Mouse (Mus musculus): Measurements from ENCODE around the gene Apbb2. TPM values are rescaled to one million over a fixed set of nuclear protein-coding genes. Genes with fewer than 3 reads are reported as not detected.

Gene Apbb2
- total RNA-seq, 2 experiments from 2014 or later, result 60.1 to 70.5 TPM

- intact Hi-C loops (cut with DNase I), result loop anchor here (10.0 kb wide), 1 partner anchor 621 kb away; no protein-coding TSS in a partner anchor
- TF ChIP-seq CTCF (IDR thresholded peaks at IDR 0.05), result no peak
- Histone ChIP-seq H3K4me3 (no peak overlapping the region), H3K27ac (no peak overlapping the region)
- DNase-seq (ENCODE audit: extremely low spot score in 1 of 2, low spot score in 2 of 2), result no peak
Measured at GRCm38 (mm10) chr5:66384114-66384513, 234.5 kb downstream of the Apbb2 start.

GRCm38 (mm10) chr5:66382111-66382510 lies 236.5 kb downstream of the Apbb2 start:
- intact Hi-C loops (cut with DNase I), result loop anchor here (10.0 kb wide), 1 partner anchor 623 kb away; no protein-coding TSS in a partner anchor
- Histone ChIP-seq H3K27ac (no peak overlapping the region), H3K4me3 (no peak overlapping the region)
- no peak for TF ChIP-seq CTCF (IDR thresholded peaks at IDR 0.05)
- no peak for DNase-seq (ENCODE audit: extremely low spot score in 1 of 2, low spot score in 2 of 2)

GRCm38 (mm10) chr5:66378968-66379367 lies 239.6 kb downstream of the Apbb2 start:
- H3K4me3 ChIP-seq, result no peak overlapping the region
- no peak for DNase-seq (ENCODE audit: extremely low spot score in 1 of 2, low spot score in 2 of 2)
- TF ChIP-seq CTCF (IDR thresholded peaks at IDR 0.05), result no peak
- H3K27ac ChIP-seq, result no peak overlapping the region
- intact Hi-C loops (cut with DNase I), result no loop called here

- Histone ChIP-seq H3K27ac (no peak overlapping the region), H3K4me3 (no peak overlapping the region)
- no peak for TF ChIP-seq CTCF (IDR thresholded peaks at IDR 0.05)
- intact Hi-C loops (cut with DNase I), result no loop called here
- no peak for DNase-seq (ENCODE audit: extremely low spot score in 1 of 2, low spot score in 2 of 2)
Measured at GRCm38 (mm10) chr5:66376589-66377270, 241.9 kb downstream of the Apbb2 start.

- H3K27ac ChIP-seq, result no peak overlapping the region
- intact Hi-C loops (cut with DNase I), result no loop called here
- H3K4me3 ChIP-seq, result no peak overlapping the region
- no peak for DNase-seq (ENCODE audit: extremely low spot score in 1 of 2, low spot score in 2 of 2)
- no peak for TF ChIP-seq CTCF (IDR thresholded peaks at IDR 0.05)
Measured at GRCm38 (mm10) chr5:66374413-66374812, 244.2 kb downstream of the Apbb2 start.

- no peak for DNase-seq (ENCODE audit: extremely low spot score in 1 of 2, low spot score in 2 of 2)
- TF ChIP-seq CTCF (IDR thresholded peaks at IDR 0.05), result no peak
- Histone ChIP-seq H3K4me3 (no peak overlapping the region), H3K27ac (no peak overlapping the region)
- intact Hi-C loops (cut with DNase I), result no loop called here
Measured at GRCm38 (mm10) chr5:66373515-66374164, 244.9 kb downstream of the Apbb2 start.

- intact Hi-C loops (cut with DNase I), result no loop called here
- TF ChIP-seq CTCF (IDR thresholded peaks at IDR 0.05), result no peak
- Histone ChIP-seq H3K27ac (no peak overlapping the region), H3K4me3 (no peak overlapping the region)
- DNase-seq (ENCODE audit: extremely low spot score in 1 of 2, low spot score in 2 of 2), result no peak
Measured at GRCm38 (mm10) chr5:66371131-66371530, 247.5 kb downstream of the Apbb2 start.

GRCm38 (mm10) chr5:66368966-66369365 lies 249.6 kb downstream of the Apbb2 start:
- Histone ChIP-seq H3K27ac (no peak overlapping the region), H3K4me3 (no peak overlapping the region)
- TF ChIP-seq CTCF (IDR thresholded peaks at IDR 0.05), result peak; percentile 93
- intact Hi-C loops (cut with DNase I), result loop anchor here (2.0 kb wide), 1 partner anchor 106 kb away; no protein-coding TSS in a partner anchor
- DNase-seq (ENCODE audit: extremely low spot score in 1 of 2, low spot score in 2 of 2), result peak; percentile 30 to 55

GRCm38 (mm10) chr5:66367641-66368040 lies 250.9 kb downstream of the Apbb2 start:
- H3K27ac ChIP-seq, result no peak overlapping the region
- intact Hi-C loops (cut with DNase I), result loop anchor here (2.0 kb wide), 1 partner anchor 105 kb away; no protein-coding TSS in a partner anchor
- no peak for TF ChIP-seq CTCF (IDR thresholded peaks at IDR 0.05)
- DNase-seq (ENCODE audit: extremely low spot score in 1 of 2, low spot score in 2 of 2), result no peak
- H3K4me3 ChIP-seq, result no peak overlapping the region

GRCm38 (mm10) chr5:66363274-66364261 lies 255.0 kb downstream of the Apbb2 start:
- TF ChIP-seq CTCF (IDR thresholded peaks at IDR 0.05), result no peak
- intact Hi-C loops (cut with DNase I), result no loop called here
- Histone ChIP-seq H3K27ac (no peak overlapping the region), H3K4me3 (no peak overlapping the region)
- no peak for DNase-seq (ENCODE audit: extremely low spot score in 1 of 2, low spot score in 2 of 2)

GRCm38 (mm10) chr5:66360739-66361138 lies 257.8 kb downstream of the Apbb2 start:
- no peak for DNase-seq (ENCODE audit: extremely low spot score in 1 of 2, low spot score in 2 of 2)
- TF ChIP-seq CTCF (IDR thresholded peaks at IDR 0.05), result no peak
- H3K27ac ChIP-seq, result no peak overlapping the region
- no peak overlapping the region for H3K4me3 ChIP-seq
- intact Hi-C loops (cut with DNase I), result no loop called here
